Mouse (Mus musculus): ENCODE measurements around the gene Lancl1.

- no peak for TF ChIP-seq CTCF (IDR thresholded peaks at IDR 0.05)
- no peak for TF ChIP-seq EP300 (IDR thresholded peaks at IDR 0.05)
Measured at GRCm38 (mm10) chr1:67020637-67021161, 18.0 kb downstream of the Lancl1 start.

Measured in lung, postnatal 0 days (tissue).